ENCODE assay signal across 8 mouse cellular contexts in genomic region chrX:103616162-103616535, GRCm38 (mm10). TPM values are rescaled to one million over a fixed set of nuclear protein-coding genes. Genes with fewer than 3 reads are reported as not detected.
DNase-seq lines count a peak whose midpoint lies in the region; ATAC-seq and TF ChIP-seq lines count a peak whose summit lies in the region.

No protein-coding gene starts in this region.

- peak overlapping the region; percentile 45 for H3K4me2 ChIP-seq in neural tube, embryonic 11.5 days (ENCODE audit: low read depth)

- no peaks in the 10 kb centered on the region for H3K9me3 ChIP-seq in neural tube, embryonic 11.5 days (ENCODE audit: control insufficient read depth, low read length)

- peak overlapping the region; percentile 73 for H3K4me3 ChIP-seq in kidney, adult 2 months (ENCODE audit: insufficient read depth, low read depth, low read length)
- peak overlapping the region; percentile 39 for H3K4me3 ChIP-seq in neural tube, embryonic 11.5 days (ENCODE audit: low read depth, low read length)

- peak overlapping the region; percentile 16 for H3K27ac ChIP-seq in kidney, adult 2 months (ENCODE audit: insufficient read depth, low read depth, low read length)
- H3K27ac ChIP-seq in neural tube, embryonic 11.5 days (ENCODE audit: low read depth, low read length): peak overlapping the region; percentile 78; the same call in 1 of the 2 replicates

- peak; percentile 59 for ATAC-seq in common myeloid progenitor, adult 5-6 weeks (replicated peaks; ENCODE audit: low read depth, poor library complexity, severe bottlenecking)
- ATAC-seq in neural tube, embryonic 11.5 days (ENCODE audit: insufficient read depth, low FRiP score, low TSS enrichment): peak; percentile 22

- H3K36me3 ChIP-seq in kidney, adult 2 months (ENCODE audit: control insufficient read depth, insufficient read depth, low read length): peaks cover 1% of the 10 kb centered on the region; the same call in 1 of the 2 replicates
- no peaks in the 10 kb centered on the region for H3K36me3 ChIP-seq in neural tube, embryonic 11.5 days (ENCODE audit: control insufficient read depth, insufficient read depth, low read length)

- DNase-seq in 3T3-L1 (ENCODE audit: low read depth, low spot score): peak; percentile 68
- peak; percentile 75 for DNase-seq in MN1 (ENCODE audit: low spot score)
- DNase-seq in heart, adult 8-10 months (ENCODE audit: low spot score): peak; percentile 20
- DNase-seq in kidney, adult 2 months: peak; percentile 39
- DNase-seq in lung, adult 18-20 months: peak; percentile 24 to 46
- DNase-seq in neural tube, embryonic 11.5 days (ENCODE audit: low spot score): peak; percentile 32
- DNase-seq in thymus, postnatal 14 days: peak; percentile 27

- no peaks in the 10 kb centered on the region for H3K4me1 ChIP-seq in kidney, adult 2 months (ENCODE audit: control insufficient read depth, insufficient read depth, low read length)
- H3K4me1 ChIP-seq in neural tube, embryonic 11.5 days (ENCODE audit: control insufficient read depth, insufficient read depth, low read length): no peaks in the 10 kb centered on the region; the same call in 1 of the 2 replicates

- no peak for TF ChIP-seq POLR2A in kidney, adult 2 months (IDR thresholded peaks at IDR 0.05; ENCODE audit: low read depth, low read length)

- TF ChIP-seq CTCF in kidney, adult 2 months (conservative IDR thresholded peaks at IDR 0.05; ENCODE audit: insufficient read depth, insufficient read length, low read depth, low read length): no peak

- H3K9ac ChIP-seq in neural tube, embryonic 11.5 days (ENCODE audit: low read length): peak overlapping the region; percentile 53

- 6% methylated on average over 19 of the region's 19 CpGs for WGBS in kidney, adult 2 months
- 50% methylated on average over 19 of the region's 19 CpGs for WGBS in neural tube, embryonic 11.5 days

- no peaks in the 10 kb centered on the region for H3K27me3 ChIP-seq in kidney, adult 2 months (replicated peaks; ENCODE audit: control insufficient read depth, insufficient read depth, low read length)
- no peaks in the 10 kb centered on the region for H3K27me3 ChIP-seq in neural tube, embryonic 11.5 days (ENCODE audit: control insufficient read depth, insufficient read depth, low read length)

RNA-seq across cellular contexts. Expression of gene Zcchc13, which starts 14.2 kb away (rescaled TPM):
- total RNA-seq in common myeloid progenitor, adult 5-6 weeks (2017): not detected in 2 replicates
- not detected for total RNA-seq in heart, adult 8-10 months (2022)
- 0.09 and 0.19 TPM in 2 replicates for polyA plus RNA-seq in kidney, adult 2 months (2012; rRNA removed)
- not detected in 2 replicates for polyA plus RNA-seq in neural tube, embryonic 11.5 days (2014; fragmentation: Nextera tagmentation; extraction: Ambion mirVana)

Comparison
In these comparisons a context has a peak if more than half of its experiments do, and no peak if none do; other contexts are left out.
1. Peak in every context shown above with its lines: DNase-seq, ATAC-seq, H3K4me3 ChIP-seq and H3K27ac ChIP-seq.
2. DNase-seq: peak in every context shown above with its lines; median percentile 75 in MN1; 68 in 3T3-L1; 39 in kidney, adult 2 months; 35 in lung, adult 18-20 months; 32 in neural tube, embryonic 11.5 days; 27 in thymus, postnatal 14 days; 20 in heart, adult 8-10 months.